Mouse (Mus musculus) right cerebral cortex, postnatal 25 days (tissue): ENCODE measurements at regions not wholly inside any gene's neighbourhood (a gene's known extent, or its start where the extent isn't known, plus 50 kb on each side); places are given as distances from the start of the nearest gene placed in this dataset.

ENCODE experiments used
- DNase-seq: peaks from one replicate; pipeline ENCODE4 v3.0.0; 2022

GRCm38 (mm10) chr7:123642596-123642995, 142.3 kb upstream of the Zkscan2 start:
- DNase-seq, result no peak

- DNase-seq, result no peak
These were observed 143.2 kb upstream of the Zkscan2 start for GRCm38 (mm10) chr7:123643426-123643825.

- no peak for DNase-seq
These were observed 145.3 kb upstream of the Zkscan2 start for GRCm38 (mm10) chr7:123645521-123645920.

GRCm38 (mm10) chr7:123665459-123665858, 165.2 kb upstream of the Zkscan2 start:
- DNase-seq, result no peak

GRCm38 (mm10) chr7:123684762-123685161, 184.5 kb upstream of the Zkscan2 start:
- no peak for DNase-seq

GRCm38 (mm10) chr7:123686547-123686946, 186.3 kb upstream of the Zkscan2 start:
- no peak for DNase-seq

GRCm38 (mm10) chr7:123731016-123731415, 230.8 kb upstream of the Zkscan2 start:
- DNase-seq, result no peak

GRCm38 (mm10) chr7:123733061-123733460, 232.8 kb upstream of the Zkscan2 start:
- DNase-seq, result peak; percentile 37

GRCm38 (mm10) chr7:123747986-123748385, 234.7 kb upstream of the Hs3st4 start:
- DNase-seq, result no peak

- DNase-seq, result no peak
These were observed 229.4 kb upstream of the Hs3st4 start for GRCm38 (mm10) chr7:123753252-123753651.

GRCm38 (mm10) chr7:123795036-123795435, 187.6 kb upstream of the Hs3st4 start:
- DNase-seq, result peak; percentile 3

GRCm38 (mm10) chr7:123796096-123796495, 186.6 kb upstream of the Hs3st4 start:
- DNase-seq, result no peak

GRCm38 (mm10) chr7:123805650-123806049, 177.0 kb upstream of the Hs3st4 start:
- DNase-seq, result no peak

- DNase-seq, result peak; percentile 7
These were observed 158.7 kb upstream of the Hs3st4 start for GRCm38 (mm10) chr7:123823976-123824375.

GRCm38 (mm10) chr7:123826406-123826805, 156.3 kb upstream of the Hs3st4 start:
- DNase-seq, result no peak

- DNase-seq, result no peak
These were observed 140.1 kb upstream of the Hs3st4 start for GRCm38 (mm10) chr7:123842552-123842951.

- no peak for DNase-seq
These were observed 135.6 kb upstream of the Hs3st4 start for GRCm38 (mm10) chr7:123847081-123847480.

GRCm38 (mm10) chr7:123848644-123849043, 134.0 kb upstream of the Hs3st4 start:
- DNase-seq, result no peak

- no peak for DNase-seq
These were observed 133.4 kb upstream of the Hs3st4 start for GRCm38 (mm10) chr7:123849220-123849619.

- no peak for DNase-seq
These were observed 132.1 kb upstream of the Hs3st4 start for GRCm38 (mm10) chr7:123850272-123851197.

GRCm38 (mm10) chr7:123857539-123857938, 125.1 kb upstream of the Hs3st4 start:
- DNase-seq, result no peak

- peak; percentile 14 for DNase-seq
These were observed 121.0 kb upstream of the Hs3st4 start for GRCm38 (mm10) chr7:123861706-123862105.

- DNase-seq, result no peak
These were observed 85.8 kb upstream of the Hs3st4 start for GRCm38 (mm10) chr7:123896759-123897444.
